Mouse (Mus musculus): ENCODE data around the gene Slamf1. TPM values are rescaled to one million over a fixed set of nuclear protein-coding genes. Genes with fewer than 3 reads are reported as not detected.
"Not testable (repeated sequence)": the region's sequence is repeated elsewhere in the genome, so short reads cannot be mapped to it uniquely, and the experiment has no call there.

The Slamf1 gene
- total RNA-seq, 1 experiment from 2014 or later, result 24.2 TPM

GRCm38 (mm10) chr1:171791491-171791890 is 24.6 kb downstream of the Slamf1 start:
- ATAC-seq (ENCODE audit: extremely low read depth, insufficient number of reproducible peaks, low FRiP score, poor library complexity, severe bottlenecking), result no peak

DNA sequence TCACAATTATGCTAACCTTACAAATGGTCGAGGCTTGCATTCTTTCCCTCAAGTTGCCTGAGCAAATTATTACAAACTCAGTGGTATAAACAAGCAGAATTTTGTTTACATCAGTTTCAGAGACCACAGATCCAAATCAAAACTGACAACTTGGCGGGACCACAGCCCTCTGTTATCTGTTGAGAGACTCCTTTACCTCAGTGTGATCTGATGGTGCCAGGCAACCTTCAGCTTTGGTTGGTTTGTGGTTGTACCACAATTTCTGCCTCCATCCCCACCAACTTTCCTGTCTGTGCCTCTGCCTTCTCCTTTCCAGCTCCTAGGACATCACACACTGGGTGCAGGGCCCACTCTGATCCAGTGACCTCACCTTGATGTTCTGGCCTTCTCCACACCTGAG is 29.3 kb downstream of the Slamf1 start:
- no peak for ATAC-seq (ENCODE audit: extremely low read depth, insufficient number of reproducible peaks, low FRiP score, poor library complexity, severe bottlenecking)

GRCm38 (mm10) chr1:171797840-171798239 is 30.9 kb downstream of the Slamf1 start:
- no peak for ATAC-seq (ENCODE audit: extremely low read depth, insufficient number of reproducible peaks, low FRiP score, poor library complexity, severe bottlenecking)

DNA sequence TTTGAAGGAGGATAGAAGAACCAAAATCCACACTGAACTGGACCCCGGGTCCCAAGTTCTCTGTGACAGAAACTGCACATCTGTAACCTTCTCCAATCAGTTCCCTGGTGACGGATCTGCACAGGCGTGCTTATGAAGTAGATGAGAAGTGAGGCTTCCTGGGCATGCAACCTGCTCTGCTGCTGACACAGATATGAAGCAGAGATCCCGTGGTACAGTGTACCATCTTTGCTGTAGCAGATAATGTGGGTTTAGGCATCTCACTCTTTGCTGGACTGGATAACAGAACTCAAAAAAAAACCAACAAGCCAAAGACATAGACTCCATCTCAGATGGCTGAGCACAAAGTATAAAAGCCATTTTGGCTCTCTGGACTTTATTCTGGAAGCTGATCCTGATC is 32.7 kb downstream of the Slamf1 start:
- ATAC-seq (ENCODE audit: extremely low read depth, insufficient number of reproducible peaks, low FRiP score, poor library complexity, severe bottlenecking), result no peak

DNA sequence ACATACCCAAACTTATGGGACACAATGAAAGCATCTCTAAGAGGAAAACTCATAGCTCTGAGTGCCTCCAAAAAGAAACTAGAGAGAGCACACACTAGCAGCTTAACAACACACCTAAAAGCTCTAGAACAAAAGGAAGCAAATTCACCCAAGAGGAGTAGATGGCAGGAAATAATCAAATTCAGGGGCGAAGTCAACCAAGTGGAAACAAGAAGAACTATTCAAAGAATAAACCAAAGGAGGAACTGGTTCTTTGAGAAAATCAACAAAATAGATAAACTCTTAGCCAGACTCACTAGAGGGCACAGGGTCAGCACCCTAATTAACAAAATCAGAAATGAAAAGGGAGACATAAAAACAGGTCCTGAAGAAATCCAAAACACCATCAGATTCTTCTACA is 44.1 kb downstream of the Slamf1 start:
- not testable (repeated sequence) for ATAC-seq (ENCODE audit: extremely low read depth, insufficient number of reproducible peaks, low FRiP score, poor library complexity, severe bottlenecking)

- ATAC-seq (ENCODE audit: extremely low read depth, insufficient number of reproducible peaks, low FRiP score, poor library complexity, severe bottlenecking), result peak; percentile 100
These were observed 48.9 kb downstream of the Slamf1 start for GRCm38 (mm10) chr1:171815545-171816439.

DNA sequence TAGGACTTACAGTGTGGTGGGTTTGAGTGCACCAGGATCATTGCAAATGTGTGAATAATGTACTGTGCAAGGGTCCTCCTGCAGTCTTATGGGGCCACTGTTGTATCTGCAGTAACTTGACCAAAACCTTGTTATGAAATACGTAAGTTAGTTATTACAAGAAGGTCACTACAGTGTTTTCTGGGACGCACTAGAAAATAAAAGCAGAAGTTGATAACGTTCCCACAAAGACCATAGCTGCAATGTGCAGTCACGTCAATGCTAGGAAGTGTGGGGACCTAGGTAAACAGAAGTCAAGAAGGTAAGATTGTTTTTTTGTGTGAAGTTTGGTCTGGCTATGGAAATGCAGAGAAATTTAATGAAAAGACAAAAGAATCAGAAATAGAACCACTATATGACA is 50.1 kb downstream of the Slamf1 start:
- ATAC-seq (ENCODE audit: extremely low read depth, insufficient number of reproducible peaks, low FRiP score, poor library complexity, severe bottlenecking), result no peak

GRCm38 (mm10) chr1:171821331-171821730 is 54.4 kb downstream of the Slamf1 start:
- peak; percentile 62 for ATAC-seq (ENCODE audit: extremely low read depth, insufficient number of reproducible peaks, low FRiP score, poor library complexity, severe bottlenecking)

- ATAC-seq (ENCODE audit: extremely low read depth, insufficient number of reproducible peaks, low FRiP score, poor library complexity, severe bottlenecking), result no peak
These were observed 58.5 kb downstream of the Slamf1 start for GRCm38 (mm10) chr1:171825462-171825861.

- ATAC-seq (ENCODE audit: extremely low read depth, insufficient number of reproducible peaks, low FRiP score, poor library complexity, severe bottlenecking), result peak; percentile 45; the same call in 1 of the 2 replicates
These were observed 59.2 kb downstream of the Slamf1 start for GRCm38 (mm10) chr1:171826164-171826563.

GRCm38 (mm10) chr1:171827674-171828073 is 60.7 kb downstream of the Slamf1 start:
- peak; percentile 96 for ATAC-seq (ENCODE audit: extremely low read depth, insufficient number of reproducible peaks, low FRiP score, poor library complexity, severe bottlenecking)

GRCm38 (mm10) chr1:171839488-171839887 is 72.6 kb downstream of the Slamf1 start, which contains the start of gene Cd84:
Gene Cd84 (plus strand): TSS chr1:171839697.
- peak; percentile 52; the same call in 1 of the 2 replicates for ATAC-seq (ENCODE audit: extremely low read depth, insufficient number of reproducible peaks, low FRiP score, poor library complexity, severe bottlenecking)

- peak; percentile 49; the same call in 1 of the 2 replicates for ATAC-seq (ENCODE audit: extremely low read depth, insufficient number of reproducible peaks, low FRiP score, poor library complexity, severe bottlenecking)
These were observed 73.6 kb downstream of the Slamf1 start for GRCm38 (mm10) chr1:171840450-171841023.

DNA sequence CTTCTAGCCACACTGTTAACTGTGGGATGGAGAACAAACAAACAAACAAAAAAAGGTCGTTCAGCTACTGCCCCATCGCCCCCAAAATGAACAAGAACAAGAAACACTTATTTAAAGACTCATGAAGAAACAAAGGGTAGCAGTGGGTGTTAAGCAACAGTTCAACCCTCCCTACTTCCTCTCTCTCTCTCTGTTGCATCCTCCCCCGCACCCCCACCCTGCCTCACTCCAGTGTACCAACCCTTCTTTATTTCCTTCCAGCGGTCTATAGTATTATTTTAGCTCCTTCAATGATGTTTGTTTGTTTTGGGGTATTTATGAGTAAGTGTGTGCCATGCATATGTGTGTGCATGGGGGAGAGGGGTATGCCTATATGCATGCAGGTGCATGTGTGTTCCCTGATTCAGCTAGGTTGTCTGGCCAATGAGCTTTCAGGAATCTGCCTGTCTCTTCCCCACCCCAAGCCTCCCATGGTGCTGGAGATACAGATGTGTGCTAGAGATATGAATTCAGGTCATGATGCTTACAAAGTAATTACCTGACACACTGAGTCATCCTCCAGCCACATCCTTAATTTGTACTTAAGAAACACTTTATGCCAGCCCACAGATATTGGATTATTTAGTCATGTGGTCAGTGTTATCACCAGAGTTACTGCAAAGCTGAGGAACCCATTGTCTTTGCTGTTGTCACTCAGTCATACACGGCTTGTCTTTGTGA is 78.3 kb downstream of the Slamf1 start:
- ATAC-seq (ENCODE audit: extremely low read depth, insufficient number of reproducible peaks, low FRiP score, poor library complexity, severe bottlenecking), result peak; percentile 63

GRCm38 (mm10) chr1:171848201-171848600 is 81.3 kb downstream of the Slamf1 start:
- ATAC-seq (ENCODE audit: extremely low read depth, insufficient number of reproducible peaks, low FRiP score, poor library complexity, severe bottlenecking), result no peak

DNA sequence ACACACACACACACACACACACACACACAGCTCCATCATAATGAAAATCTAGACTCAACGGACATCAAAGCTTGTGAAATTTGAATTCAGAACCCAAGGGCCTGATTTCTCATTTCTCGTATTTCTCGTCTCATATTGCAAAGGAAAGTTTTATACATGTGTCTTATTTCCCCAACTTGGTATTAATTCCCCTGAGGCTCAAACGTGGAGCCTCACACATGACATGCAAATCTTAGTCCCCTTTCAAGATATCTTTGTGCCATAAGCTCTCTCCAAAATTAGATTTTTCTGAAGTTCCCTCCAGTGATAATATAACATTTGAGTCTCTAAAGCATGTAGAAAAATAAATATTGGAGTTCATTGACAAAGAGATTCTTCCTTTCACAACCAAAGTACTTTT is 81.8 kb downstream of the Slamf1 start:
- ATAC-seq (ENCODE audit: extremely low read depth, insufficient number of reproducible peaks, low FRiP score, poor library complexity, severe bottlenecking), result no peak

- peak; percentile 94 for ATAC-seq (ENCODE audit: extremely low read depth, insufficient number of reproducible peaks, low FRiP score, poor library complexity, severe bottlenecking)
These were observed 82.5 kb downstream of the Slamf1 start for GRCm38 (mm10) chr1:171849454-171849853.

All from neutrophil, adult 5-6 weeks (primary cell).